Mouse (Mus musculus) liver, embryonic 11.5 days (tissue): ENCODE results near the gene Trp53tg5. TPM values are rescaled to one million over a fixed set of nuclear protein-coding genes. Genes with fewer than 3 reads are reported as not detected.

Experiments used
- ATAC-seq: fragments of 200-750 bp; cut with Nextera tagmentation; replicated peaks from 2 replicates; pipeline ENCODE4 v1.8.0; 2017; ENCODE audit warnings: moderate number of reproducible peaks, mild to moderate bottlenecking, moderate TSS enrichment, moderate library complexity; ENCODE audit not compliant: low FRiP score
- DNase-seq: peaks from one replicate; pipeline ENCODE4 v3.0.0-alpha.2; 2017; ENCODE audit warnings: low spot score
- H3K27ac ChIP-seq: fragments of 300-500 bp; sonication (generic); 2 replicates; pipeline ENCODE4 v1.5.1; 2014; ENCODE audit warnings: mild to moderate bottlenecking, low read depth, low read length, control low read depth
- H3K27me3 ChIP-seq: fragments of 300-500 bp; sonication (generic); replicated peaks from 2 replicates; pipeline ENCODE4 v1.6.1; 2014; ENCODE audit warnings: low read length, mixed read lengths; ENCODE audit not compliant: control insufficient read depth, insufficient read depth
- H3K36me3 ChIP-seq: fragments of 300-500 bp; sonication (generic); 2 replicates; pipeline ENCODE4 v1.6.1; 2014; ENCODE audit warnings: mild to moderate bottlenecking, low read length, moderate library complexity, mixed read lengths; ENCODE audit not compliant: control insufficient read depth, insufficient read depth
- H3K4me1 ChIP-seq: fragments of 300-500 bp; sonication (generic); replicated peaks from 2 replicates; pipeline ENCODE4 v1.6.1; 2014; ENCODE audit warnings: low read length, mixed read lengths; ENCODE audit not compliant: control insufficient read depth, insufficient read depth
- H3K4me2 ChIP-seq: fragments of 300-500 bp; sonication (generic); 2 replicates; pipeline ENCODE4 v1.6.1; 2014; ENCODE audit warnings: mild to moderate bottlenecking, control low read depth, moderate library complexity
- H3K4me3 ChIP-seq: fragments of 300-500 bp; sonication (generic); 2 replicates; pipeline ENCODE4 v1.5.1; 2014; ENCODE audit warnings: low read depth, low read length, control low read depth
- H3K9ac ChIP-seq: fragments of 300-500 bp; sonication (generic); 2 replicates; pipeline ENCODE4 v1.6.1; 2014; ENCODE audit warnings: low read depth, low read length, control low read depth
- H3K9me3 ChIP-seq: fragments of 300-500 bp; sonication (generic); 2 replicates; pipeline ENCODE4 v1.6.1; 2016; ENCODE audit warnings: low read length, inconsistent platforms, mixed read lengths; ENCODE audit not compliant: control insufficient read depth
- WGBS: fragments of 180-500 bp; shearing (Covaris S2); extraction: QIAGEN DNeasy Blood & Tissue Kit; methylation state at CpG from one replicate; pipeline ENCODE4 v1.1.7; 2014; 5-methylcytosine and 5-hydroxymethylcytosine counted together
- polyA plus RNA-seq: library from polyadenylated mRNA; unstranded; fragments of >200 nt; fragmentation: Nextera tagmentation; extraction: Ambion mirVana; gene quantifications from 2 replicates; pipeline ENCODE4 v1.2.1, GENCODE M21; 2014

Trp53tg5 gene
- polyA plus RNA-seq, 1 experiment from 2014 or later, result not detected

DNA sequence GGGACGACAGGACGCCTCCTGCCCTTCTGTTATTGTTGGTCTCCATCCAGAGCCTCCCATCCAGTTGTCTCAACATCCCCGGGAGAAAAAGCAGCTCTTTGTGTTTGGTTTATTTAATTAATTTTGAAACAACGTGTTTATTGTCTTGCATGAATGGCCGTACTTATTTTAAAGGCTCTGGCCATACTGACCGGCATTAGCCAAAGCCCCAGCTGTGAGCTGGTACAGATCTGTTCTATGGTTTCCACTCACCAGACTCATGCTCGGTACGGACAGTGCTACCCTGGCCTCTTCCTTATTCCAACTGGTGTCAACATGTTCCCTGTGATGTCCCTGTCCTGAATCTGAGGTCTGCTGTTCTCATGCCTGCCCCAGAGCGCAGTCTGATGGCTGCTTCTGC is 42.4 kb upstream of the Trp53tg5 start:
- H3K4me1 ChIP-seq, result peaks cover 14% of the 10 kb centered on the region
- H3K27ac ChIP-seq, result no peak overlapping the region
- no peaks in the 10 kb centered on the region for H3K36me3 ChIP-seq
- DNase-seq (no peak), ATAC-seq (no peak)
- no peaks in the 10 kb centered on the region for H3K27me3 ChIP-seq
- no peak overlapping the region for H3K4me2 ChIP-seq
- whole genome bisulfite sequencing, result 82% methylated on average over 9 of the region's 9 CpGs
- H3K4me3 ChIP-seq, result no peak overlapping the region
- no peaks in the 10 kb centered on the region for H3K9me3 ChIP-seq
- H3K9ac ChIP-seq, result no peak overlapping the region

DNA sequence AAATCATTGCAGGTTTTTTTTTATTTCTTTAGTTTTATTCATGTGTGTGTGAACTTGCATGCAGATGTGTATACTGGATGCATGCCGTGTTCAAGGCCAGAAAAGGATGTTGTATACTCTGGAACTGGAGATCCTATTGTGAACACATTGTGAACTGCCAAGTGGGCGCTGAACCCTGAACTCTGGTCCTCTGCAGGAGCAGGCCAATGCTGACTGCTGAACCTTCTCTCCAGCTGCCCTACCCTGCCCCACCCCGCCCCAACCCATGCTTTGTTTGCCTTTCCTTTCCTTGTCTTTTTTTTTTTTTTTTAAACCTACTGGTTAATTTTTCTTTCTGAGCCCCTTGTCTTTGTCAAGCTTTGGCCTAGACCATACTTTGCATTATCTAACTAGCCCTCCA is 41.4 kb upstream of the Trp53tg5 start:
- Histone ChIP-seq H3K9me3 (no peaks in the 10 kb centered on the region), H3K9ac (no peak overlapping the region), H3K4me3 (no peak overlapping the region), H3K27ac (no peak overlapping the region), H3K4me1 (peaks cover 14% of the 10 kb centered on the region), H3K36me3 (no peaks in the 10 kb centered on the region), H3K4me2 (no peak overlapping the region), H3K27me3 (no peaks in the 10 kb centered on the region)
- DNase-seq (no peak), ATAC-seq (no peak)
- 77% methylated on average over 3 of the region's 3 CpGs for WGBS

DNA sequence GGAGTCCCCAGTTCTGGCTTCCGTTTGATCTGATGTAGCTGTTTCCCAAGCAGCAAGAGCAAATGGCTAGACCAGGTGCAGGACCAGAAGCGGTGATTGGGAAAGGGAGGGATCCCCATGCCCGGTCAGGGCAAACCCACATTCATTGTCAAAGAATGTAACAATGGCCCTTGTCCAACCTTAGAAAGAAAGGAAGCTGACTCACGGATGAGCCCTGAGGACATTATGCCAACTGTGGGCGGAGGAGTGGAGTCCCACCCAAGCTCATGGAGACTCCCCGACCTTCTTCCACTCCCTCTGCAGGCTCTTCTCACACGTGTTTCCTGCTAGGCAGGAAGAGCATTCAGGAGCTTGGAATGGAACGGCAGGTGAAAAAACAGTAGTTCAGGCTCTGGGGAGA is 39.9 kb upstream of the Trp53tg5 start:
- Histone ChIP-seq H3K27me3 (no peaks in the 10 kb centered on the region), H3K36me3 (no peaks in the 10 kb centered on the region), H3K9ac (no peak overlapping the region), H3K4me3 (no peak overlapping the region), H3K4me1 (peaks cover 14% of the 10 kb centered on the region), H3K27ac (no peak overlapping the region), H3K9me3 (no peaks in the 10 kb centered on the region), H3K4me2 (no peak overlapping the region)
- ATAC-seq (no peak), DNase-seq (no peak)
- 68% methylated on average over 8 of the region's 8 CpGs for WGBS

DNA sequence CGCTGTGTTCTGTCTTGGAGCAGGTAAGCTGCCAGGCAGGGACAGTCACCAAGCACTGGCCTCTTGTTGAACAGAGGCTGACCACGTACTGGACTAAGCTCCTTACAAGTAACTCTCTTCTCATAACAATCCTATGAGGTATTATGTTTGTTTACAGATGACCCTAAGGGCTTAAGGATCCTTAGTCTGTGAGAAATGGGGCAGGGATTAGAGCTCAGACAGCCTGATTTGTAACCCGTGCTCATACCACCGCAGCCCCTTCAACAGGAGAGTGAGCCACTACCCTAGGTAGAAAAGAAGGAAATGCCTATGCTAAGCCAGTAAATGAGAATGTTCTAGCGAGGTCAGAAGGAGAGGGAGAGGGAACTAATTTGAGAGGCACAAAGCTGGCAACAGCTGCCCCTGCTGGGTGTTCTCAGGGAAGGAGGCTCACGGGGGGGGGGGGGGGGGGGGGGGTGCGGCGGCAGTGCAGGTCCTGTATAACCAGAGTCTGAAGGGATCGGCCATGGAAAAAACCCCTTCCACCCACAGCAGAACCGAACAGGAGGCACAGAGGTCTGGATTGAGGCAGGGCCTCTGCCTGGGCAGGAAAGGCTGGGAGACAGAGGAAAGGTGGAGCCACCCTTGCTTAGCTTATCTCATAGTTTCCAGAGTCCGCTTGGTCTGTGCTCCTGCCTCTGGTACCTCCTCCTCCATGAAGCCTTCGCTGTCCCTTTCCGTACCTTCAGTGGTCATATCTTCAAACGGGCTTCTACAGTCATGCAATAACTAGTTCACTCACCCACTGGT is 38.8 kb upstream of the Trp53tg5 start:
- Histone ChIP-seq H3K4me2 (peak overlapping the region; percentile 3; the same call in 1 of the 2 replicates), H3K4me1 (peaks cover 14% of the 10 kb centered on the region), H3K36me3 (no peaks in the 10 kb centered on the region), H3K27ac (no peak overlapping the region), H3K4me3 (no peak overlapping the region), H3K9ac (no peak overlapping the region), H3K27me3 (no peaks in the 10 kb centered on the region), H3K9me3 (no peaks in the 10 kb centered on the region)
- DNase-seq, result no peak
- ATAC-seq, result peak; percentile 60
- WGBS, result 47% methylated on average over 11 of the region's 14 CpGs

DNA sequence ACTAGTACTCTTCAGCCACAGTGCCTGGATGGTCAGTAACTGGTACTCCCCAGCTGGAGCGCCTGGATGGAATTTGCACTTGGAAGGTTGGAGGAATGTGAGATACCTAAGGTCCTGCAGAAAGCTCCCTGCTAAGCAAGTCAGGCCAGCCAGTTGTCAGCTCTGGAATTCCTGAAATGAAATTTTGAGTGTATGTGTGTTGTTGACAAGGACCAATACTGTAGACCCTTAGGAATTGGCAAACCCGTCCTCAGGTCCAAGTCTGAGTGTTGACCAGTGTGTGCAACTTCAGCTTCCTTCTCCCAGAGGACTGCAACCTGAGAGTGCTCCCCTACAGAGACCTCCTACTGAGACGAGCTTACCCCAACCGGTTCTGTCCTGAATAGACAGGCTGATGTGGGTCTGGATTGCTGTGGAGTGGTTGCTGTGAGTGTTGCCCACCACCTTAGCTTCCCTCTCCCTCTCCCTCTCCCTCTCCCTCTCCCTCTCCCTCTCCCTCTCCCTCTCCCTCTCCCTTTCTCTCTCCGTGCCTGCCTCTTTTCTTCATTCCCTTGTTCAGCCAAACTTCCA is 37.2 kb upstream of the Trp53tg5 start:
- DNase-seq, result no peak
- H3K9ac ChIP-seq, result no peak overlapping the region

DNA sequence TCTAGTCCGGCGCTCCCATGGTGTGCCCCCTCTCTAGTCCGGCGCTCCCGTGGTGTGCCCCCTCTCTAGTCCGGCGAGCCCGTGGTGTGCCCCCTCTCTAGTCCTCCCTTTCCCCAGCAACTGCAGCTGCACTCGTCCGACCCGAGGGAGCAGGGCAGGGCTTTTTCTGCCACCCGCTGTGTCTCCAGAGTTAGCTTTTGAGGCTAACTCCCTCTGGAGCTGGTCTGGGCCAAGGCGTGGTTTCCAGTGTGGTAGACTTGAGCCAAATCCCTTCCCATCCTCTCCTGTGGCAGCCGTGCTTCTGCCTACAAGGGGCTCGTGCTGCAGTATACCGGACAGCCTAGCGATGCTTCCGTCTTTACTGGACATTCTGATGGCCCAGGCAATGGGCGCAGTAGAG is 34.3 kb upstream of the Trp53tg5 start:
- 90% methylated on average over 13 of the region's 19 CpGs for WGBS
- no peak for DNase-seq
- Histone ChIP-seq H3K9me3 (0 out of 2 replicates have a peak, but pooled peaks cover 2% of the 10 kb centered on the region), H3K4me3 (no peak overlapping the region), H3K27me3 (no peaks in the 10 kb centered on the region), H3K9ac (no peak overlapping the region), H3K4me1 (peaks cover 7% of the 10 kb centered on the region), H3K36me3 (peaks cover 31% of the 10 kb centered on the region), H3K4me2 (no peak overlapping the region), H3K27ac (no peak overlapping the region)
- no peak for ATAC-seq

More for the DNA sequence above, 37.2 kb upstream of the Trp53tg5 start:
- Histone ChIP-seq H3K27ac (no peak overlapping the region), H3K9me3 (no peaks in the 10 kb centered on the region), H3K4me2 (no peak overlapping the region), H3K4me3 (no peak overlapping the region), H3K27me3 (no peaks in the 10 kb centered on the region), H3K36me3 (peaks cover 8% of the 10 kb centered on the region; the same call in 1 of the 2 replicates), H3K4me1 (peaks cover 14% of the 10 kb centered on the region)
- 45% methylated on average over 4 of the region's 5 CpGs for WGBS
- ATAC-seq, result no peak

DNA sequence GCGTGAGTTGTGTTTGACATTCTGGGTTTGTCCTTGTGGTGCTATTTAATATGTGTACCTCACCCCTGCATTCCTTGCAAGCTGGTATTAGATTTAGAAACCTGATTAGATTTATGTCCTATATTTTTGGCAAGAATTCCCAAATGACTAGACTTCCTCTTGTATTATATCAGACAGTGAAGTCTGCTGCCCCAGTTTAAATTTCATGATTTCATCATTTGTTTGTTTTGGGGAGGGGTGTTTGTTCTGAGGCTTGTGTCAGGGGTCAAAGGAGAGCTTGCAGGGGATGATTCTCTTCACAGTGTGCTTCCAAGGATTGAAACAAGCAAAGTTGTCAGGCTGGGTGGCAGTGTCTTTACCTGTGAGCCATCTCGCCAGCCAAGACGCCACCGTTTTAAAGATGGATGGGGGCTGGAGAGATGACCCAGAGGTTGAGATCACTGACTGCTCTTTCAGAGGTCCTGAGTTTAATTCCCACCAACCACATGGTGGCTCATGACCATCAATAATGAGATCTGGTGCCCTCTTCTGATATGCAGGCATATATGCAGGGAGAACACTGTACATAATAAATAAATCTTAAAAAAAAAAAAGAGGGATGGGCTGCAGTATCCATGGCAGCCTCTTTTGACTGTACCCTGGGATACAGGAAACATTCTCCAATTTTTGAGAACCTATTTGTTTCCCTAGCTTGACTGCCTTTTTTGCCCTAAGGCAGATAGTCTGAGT is 32.3 kb upstream of the Trp53tg5 start:
- Histone ChIP-seq H3K36me3 (peaks cover 48% of the 10 kb centered on the region), H3K4me1 (no peaks in the 10 kb centered on the region), H3K27me3 (no peaks in the 10 kb centered on the region), H3K4me2 (no peak overlapping the region), H3K4me3 (no peak overlapping the region), H3K27ac (peak overlapping the region; percentile 45), H3K9ac (no peak overlapping the region), H3K9me3 (0 out of 2 replicates have a peak, but pooled peaks cover 2% of the 10 kb centered on the region)
- DNase-seq (no peak), ATAC-seq (no peak)
- WGBS, result 81% methylated on average over 4 of the region's 4 CpGs

DNA sequence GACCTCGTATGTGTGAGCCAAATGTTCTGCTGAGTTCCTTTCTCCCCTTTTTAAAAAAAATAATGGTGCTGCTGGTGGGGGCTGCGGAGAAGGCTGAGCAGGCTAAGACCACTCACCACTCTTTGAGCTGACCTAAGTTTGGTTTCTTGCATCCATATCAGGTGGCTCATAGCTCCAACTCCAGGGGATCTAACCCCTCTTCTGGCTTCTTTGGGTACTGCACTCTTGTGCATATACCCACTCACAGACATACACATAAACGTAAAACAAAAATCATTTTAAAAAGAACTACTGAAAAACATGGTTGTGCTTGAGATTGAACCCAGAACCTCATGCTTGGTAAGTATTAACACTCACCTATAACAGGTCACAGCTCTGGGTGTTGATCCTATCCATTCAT is 31.4 kb upstream of the Trp53tg5 start:
- H3K27ac ChIP-seq, result no peak overlapping the region
- H3K9ac ChIP-seq, result no peak overlapping the region
- no peaks in the 10 kb centered on the region for H3K4me1 ChIP-seq
- H3K9me3 ChIP-seq, result 0 out of 2 replicates have a peak, but pooled peaks cover 2% of the 10 kb centered on the region
- no peak overlapping the region for H3K4me2 ChIP-seq
- WGBS, result 93% methylated on average over 3 of the region's 3 CpGs
- H3K27me3 ChIP-seq, result no peaks in the 10 kb centered on the region
- no peak for DNase-seq
- no peak for ATAC-seq
- no peak overlapping the region for H3K4me3 ChIP-seq
- peaks cover 51% of the 10 kb centered on the region for H3K36me3 ChIP-seq
